ENCODE assay signal across 9 mouse cellular contexts in the genomic region with DNA sequence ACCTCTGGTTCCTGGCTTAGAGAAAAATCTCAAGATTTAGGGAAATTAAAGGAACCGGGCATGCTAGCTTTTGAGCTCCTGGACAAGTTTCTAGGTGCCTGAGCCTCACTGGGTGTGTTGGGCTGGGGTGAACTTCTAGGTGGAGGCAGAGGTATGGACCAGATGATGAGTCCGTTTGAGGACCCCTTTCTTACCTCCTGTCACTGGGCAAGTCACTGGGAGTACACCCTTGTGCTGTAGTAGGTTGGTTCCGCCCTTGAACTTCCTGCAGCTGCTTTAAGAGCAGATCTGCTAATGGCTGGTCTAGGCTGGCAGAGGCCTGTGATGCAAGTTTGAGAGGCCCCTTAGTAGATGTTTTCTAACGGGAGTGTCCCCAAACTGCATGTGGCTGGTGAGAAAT. TPM values are rescaled to one million over a fixed set of nuclear protein-coding genes. Genes with fewer than 3 reads are reported as not detected.
DNase-seq lines count a peak whose midpoint lies in the region; ATAC-seq and TF ChIP-seq lines count a peak whose summit lies in the region.
"Had no signal": no experiment of that assay in that cellular context is flagged by ENCODE, and none has a peak within 500 bp of the region (broad histone marks: within the 10 kb centered on the region; RNA-seq: fewer than 3 reads in every experiment).

No protein-coding gene starts in this region.

- peak overlapping the region; percentile 75; the same call in 1 of the 2 replicates for H3K27ac ChIP-seq in forebrain, embryonic 10.5 days
- H3K27ac ChIP-seq in hindbrain, postnatal 0 days: peak overlapping the region; percentile 79; the same call in 1 of the 2 replicates
- H3K27ac ChIP-seq in liver, embryonic 12.5 days: peak overlapping the region; percentile 49

- WGBS in forebrain, embryonic 10.5 days: 45% methylated on average over 4 of the region's 4 CpGs
- WGBS in hindbrain, postnatal 0 days: 48% methylated on average over 4 of the region's 4 CpGs
- 15% methylated on average over 4 of the region's 4 CpGs for WGBS in liver, embryonic 12.5 days (ENCODE audit: insufficient replicate concordance)

- H3ac ChIP-seq in myocyte (ENCODE audit: control insufficient read depth, insufficient read length): no peak overlapping the region

- peak overlapping the region; percentile 66 for H3K4me3 ChIP-seq in forebrain, embryonic 10.5 days
- peak overlapping the region; percentile 56 for H3K4me3 ChIP-seq in hindbrain, postnatal 0 days (ENCODE audit: low read length)
- peak overlapping the region; percentile 67 for H3K4me3 ChIP-seq in liver, embryonic 12.5 days
- no peak overlapping the region for H3K4me3 ChIP-seq in myocyte

- TF ChIP-seq POLR2A in myocyte (IDR thresholded peaks at IDR 0.05; ENCODE audit: insufficient read length, low read depth): no peak

- ATAC-seq in hindbrain, postnatal 0 days: no peak
- ATAC-seq in liver, embryonic 12.5 days: no peak
- ATAC-seq: Patski had no signal

- DNase-seq in heart, adult 11 months: peak; percentile 96
- no peak for DNase-seq in heart, postnatal 4 days
- no peak for DNase-seq in forebrain, embryonic 10.5 days (ENCODE audit: extremely low spot score, low spot score)
- no peak for DNase-seq in hindbrain, postnatal 0 days (ENCODE audit: low spot score)
- no peak for DNase-seq in layer of hippocampus, postnatal 25 days (ENCODE audit: extremely low spot score in 1 of 2, low spot score in 1 of 2)
- no peak for DNase-seq in adipocyte (ENCODE audit: low spot score)

- no peaks in the 10 kb centered on the region for H3K9me3 ChIP-seq in forebrain, embryonic 10.5 days
- no peaks in the 10 kb centered on the region for H3K9me3 ChIP-seq in hindbrain, postnatal 0 days (ENCODE audit: low read length)
- no peaks in the 10 kb centered on the region for H3K9me3 ChIP-seq in liver, embryonic 12.5 days (replicated peaks)

- peak overlapping the region; percentile 86 for H3K9ac ChIP-seq in hindbrain, postnatal 0 days (replicated peaks; ENCODE audit: low read length)
- peak overlapping the region; percentile 81 for H3K9ac ChIP-seq in liver, embryonic 12.5 days

- H3K4me2 ChIP-seq in hindbrain, postnatal 0 days (ENCODE audit: low read depth, low read length): peak overlapping the region; percentile 85
- H3K4me2 ChIP-seq in liver, embryonic 12.5 days: peak overlapping the region; percentile 97
- peak overlapping the region; percentile 30 for H3K4me2 ChIP-seq in myocyte (ENCODE audit: low read depth)

- no peaks in the 10 kb centered on the region for H3K79me2 ChIP-seq in myocyte (ENCODE audit: control insufficient read depth, insufficient read depth)

- TF ChIP-seq CTCF in hindbrain, postnatal 0 days (IDR thresholded peaks at IDR 0.05; ENCODE audit: low read depth): no peak

- peaks cover 57% of the 10 kb centered on the region for H3K27me3 ChIP-seq in forebrain, embryonic 10.5 days (ENCODE audit: poor library complexity, severe bottlenecking)
- H3K27me3 ChIP-seq in hindbrain, postnatal 0 days (ENCODE audit: insufficient read depth, low read length): no peaks in the 10 kb centered on the region
- peaks cover 31% of the 10 kb centered on the region for H3K27me3 ChIP-seq in liver, embryonic 12.5 days (replicated peaks)
- H3K27me3 ChIP-seq in myocyte (ENCODE audit: control insufficient read depth, insufficient read depth, insufficient read length): no peaks in the 10 kb centered on the region
- H3K27me3 ChIP-seq: Patski had no signal

- H3K36me3 ChIP-seq in forebrain, embryonic 10.5 days (replicated peaks): no peaks in the 10 kb centered on the region
- no peaks in the 10 kb centered on the region for H3K36me3 ChIP-seq in hindbrain, postnatal 0 days (ENCODE audit: insufficient read depth, low read length)
- no peaks in the 10 kb centered on the region for H3K36me3 ChIP-seq in liver, embryonic 12.5 days
- no peaks in the 10 kb centered on the region for H3K36me3 ChIP-seq in myocyte (ENCODE audit: control insufficient read depth, insufficient read depth)

- peaks cover 26% of the 10 kb centered on the region for H3K4me1 ChIP-seq in forebrain, embryonic 10.5 days
- H3K4me1 ChIP-seq in hindbrain, postnatal 0 days (ENCODE audit: insufficient read depth, low read length): peaks cover 30% of the 10 kb centered on the region
- H3K4me1 ChIP-seq in liver, embryonic 12.5 days: peaks cover 62% of the 10 kb centered on the region

TF ChIP-seq in myocyte, 11 proteins besides CTCF, POLR2A, EP300 and RAD21:
- no peak for TF ChIP-seq MYOD1 (IDR thresholded peaks at IDR 0.05; ENCODE audit: control insufficient read depth in 1 of 3, insufficient read length in 2 of 3, low read depth in 2 of 3)
- TF ChIP-seq POLR2AphosphoS2 (IDR thresholded peaks at IDR 0.05; ENCODE audit: insufficient read length, low read depth): no peak
- TF ChIP-seq TCF3 (IDR thresholded peaks at IDR 0.05; ENCODE audit: insufficient read length, low read depth): no peak
- no peak for TF ChIP-seq USF1 (IDR thresholded peaks at IDR 0.05; ENCODE audit: low read depth)
- no peak for TF ChIP-seq SRF (IDR thresholded peaks at IDR 0.05; ENCODE audit: control insufficient read depth, insufficient read length, low read depth)
- TF ChIP-seq TCF12 (IDR thresholded peaks at IDR 0.05; ENCODE audit: insufficient read depth, poor library complexity, severe bottlenecking): no peak
- no peak for TF ChIP-seq MAX (IDR thresholded peaks at IDR 0.05; ENCODE audit: low read depth)
- no peak for TF ChIP-seq MYOG (IDR thresholded peaks at IDR 0.05; ENCODE audit: control insufficient read depth in 1 of 3, insufficient read depth in 1 of 3, insufficient read length in 2 of 3, low read depth in 2 of 3)
- TF ChIP-seq E2F4 (IDR thresholded peaks at IDR 0.05; ENCODE audit: insufficient read depth): no peak
- no peak for TF ChIP-seq CEBPB (IDR thresholded peaks at IDR 0.05; ENCODE audit: insufficient read depth, poor library complexity, severe bottlenecking)
- no peak for TF ChIP-seq REST (IDR thresholded peaks at IDR 0.05; ENCODE audit: insufficient read depth, insufficient read length)

RNA-seq across cellular contexts. Expression of a gene that starts 1.1 kb away (rescaled TPM):
- 10 to 100 TPM; 23.8 to 30.3 TPM for total RNA-seq in heart, postnatal 4 days (2021)
- polyA plus RNA-seq in forebrain, embryonic 10.5 days (2016; fragmentation: Nextera tagmentation; extraction: Ambion mirVana): 1.2 and 1.5 TPM in 2 replicates
- 15.1 and 24.8 TPM in 2 replicates for total RNA-seq in hindbrain, postnatal 0 days (2014; rRNA removed)
- polyA plus RNA-seq in hindbrain, postnatal 0 days (2015; fragmentation: Nextera tagmentation; extraction: Ambion mirVana): 12.4 and 14.3 TPM in 2 replicates
- polyA plus RNA-seq in liver, embryonic 12.5 days (2016; fragmentation: Nextera tagmentation; extraction: Ambion mirVana): 33.7 and 34.2 TPM in 2 replicates
- 8.2 TPM for polyA plus RNA-seq in myocyte (2012; fragmentation: generic; extraction: Trizol)
- 10 to 100 TPM; 20.7 to 27.0 TPM for total RNA-seq in layer of hippocampus, postnatal 25 days (2021)

Comparison
In these comparisons a context has a peak if more than half of its experiments do, and no peak if none do; other contexts are left out.
1. H3K4me2 ChIP-seq: peak in every context shown above with its lines; median percentile 97 in liver, embryonic 12.5 days; 85 in hindbrain, postnatal 0 days; 30 in myocyte.